Mouse (Mus musculus): ENCODE data around the gene Slc38a5.

Gene Slc38a5

DNA sequence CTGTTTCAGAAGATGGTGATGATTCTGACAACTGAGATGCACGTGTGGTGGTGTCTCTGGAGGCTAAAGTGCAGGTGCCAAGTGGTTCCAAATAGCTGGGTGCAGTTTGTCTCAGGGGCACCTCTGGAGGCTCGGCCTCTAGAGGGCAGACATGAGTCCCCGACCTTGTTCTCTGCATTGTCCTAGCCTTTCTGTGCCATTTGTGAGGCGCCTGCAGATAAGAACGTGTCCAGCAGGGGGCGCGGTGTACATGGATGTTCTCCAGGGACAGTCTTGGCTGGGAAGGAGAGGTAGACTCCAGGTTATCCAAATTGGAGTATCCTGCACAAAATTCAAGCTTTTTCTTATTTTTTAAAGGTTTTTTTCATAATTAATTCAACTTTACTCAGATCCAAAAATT is 44.0 kb downstream of the Slc38a5 start:
- DNase-seq (ENCODE audit: low spot score), result peak; percentile 11

DNA sequence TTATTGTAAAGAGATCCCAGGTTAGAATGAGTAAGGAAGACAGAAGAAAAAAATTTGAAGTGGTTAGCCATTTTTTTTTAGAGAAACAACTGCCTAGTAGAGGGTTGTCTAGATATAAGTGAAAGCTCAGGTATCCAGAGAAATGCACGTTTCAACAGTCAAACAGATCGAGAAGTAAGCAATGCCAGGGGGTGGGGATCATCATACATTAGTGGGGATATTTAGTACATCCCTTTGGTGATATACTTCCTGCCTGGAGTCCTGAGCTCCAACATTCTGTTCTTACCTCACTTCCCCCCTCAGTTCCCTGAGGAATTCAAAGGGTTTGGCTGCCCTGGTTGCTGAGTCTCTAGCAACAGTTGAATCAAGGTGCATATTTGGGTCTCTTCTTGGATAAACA is 56.2 kb downstream of the Slc38a5 start, which contains the start of gene Ssxb10:
TSS of gene Ssxb10 (plus strand) at position 301 of the 400 bp plus-strand sequence.
- DNase-seq (ENCODE audit: low spot score), result no peak

All from layer of hippocampus, adult 9-10 months (tissue).